Mouse (Mus musculus): ENCODE measurements around the gene Spopl. TPM values are rescaled to one million over a fixed set of nuclear protein-coding genes. Genes with fewer than 3 reads are reported as not detected.
"Not testable (repeated sequence)": the region's sequence is repeated elsewhere in the genome, so short reads cannot be mapped to it uniquely, and the experiment has no call there.

Spopl gene
- total and polyA plus RNA-seq, 3 experiments: 17.1 to 34.5 (median 30.6) TPM

- Histone ChIP-seq H3K27me3 (ENCODE audit: insufficient read depth, low read length) (no peaks in the 10 kb centered on the region), H3K4me1 (ENCODE audit: insufficient read depth, low read depth, low read length) (peaks cover 6% of the 10 kb centered on the region), H3K4me3 (ENCODE audit: low read depth, low read length) (no peak overlapping the region), H3K36me3 (replicated peaks) (peaks cover 17% of the 10 kb centered on the region), H3K9me3 (replicated peaks) (no peaks in the 10 kb centered on the region)
- TF ChIP-seq GATA2 (IDR thresholded peaks at IDR 0.05; ENCODE audit: borderline replicate concordance, low read depth, low read length): no peak
- DNase-seq (ENCODE audit: low spot score): no peak
- ATAC-seq (ENCODE audit: extremely low read depth, insufficient number of reproducible peaks, low FRiP score, poor library complexity, severe bottlenecking): no peak
Observed at GRCm38 (mm10) chr2:23547220-23547619, 24.7 kb downstream of the Spopl start.

- no peak for TF ChIP-seq TAL1 (conservative IDR thresholded peaks at IDR 0.05; ENCODE audit: low read depth, low read length)
- TF ChIP-seq GATA1 (IDR thresholded peaks at IDR 0.05; ENCODE audit: borderline replicate concordance, low read length): no peak
- TF ChIP-seq GATA2 (IDR thresholded peaks at IDR 0.05; ENCODE audit: borderline replicate concordance, low read depth, low read length): no peak
- no peak for TF ChIP-seq POLR2AphosphoS5 (IDR thresholded peaks at IDR 0.05; ENCODE audit: insufficient replicate concordance, low read depth, low read length)
- TF ChIP-seq CTCF (IDR thresholded peaks at IDR 0.05; ENCODE audit: low read depth, low read length): no peak
- no peak for DNase-seq (ENCODE audit: low spot score)
Observed at GRCm38 (mm10) chr2:23539967-23540366, 31.9 kb downstream of the Spopl start.

GRCm38 (mm10) chr2:23527717-23528116, 44.2 kb downstream of the Spopl start:
- H3K36me3 ChIP-seq (replicated peaks): peaks cover 39% of the 10 kb centered on the region
- not testable (repeated sequence) for ATAC-seq (ENCODE audit: extremely low read depth, insufficient number of reproducible peaks, low FRiP score, poor library complexity, severe bottlenecking); H3K4me3 ChIP-seq (ENCODE audit: low read depth, low read length); H3K4me1 ChIP-seq (ENCODE audit: insufficient read depth, low read depth, low read length); H3K9me3 ChIP-seq (replicated peaks); H3K27me3 ChIP-seq (ENCODE audit: insufficient read depth, low read length); DNase-seq (ENCODE audit: low spot score)

More at GRCm38 (mm10) chr2:23539967-23540366, 31.9 kb downstream of the Spopl start:
- H3K36me3 ChIP-seq (replicated peaks): peaks cover 19% of the 10 kb centered on the region
- ATAC-seq (ENCODE audit: extremely low read depth, insufficient number of reproducible peaks, low FRiP score, poor library complexity, severe bottlenecking): no peak
- 0 out of 2 replicates have a peak, but pooled peaks cover 2% of the 10 kb centered on the region for H3K4me1 ChIP-seq (ENCODE audit: insufficient read depth, low read depth, low read length)
- H3K9me3 ChIP-seq (replicated peaks): no peaks in the 10 kb centered on the region
- no peaks in the 10 kb centered on the region for H3K27me3 ChIP-seq (ENCODE audit: insufficient read depth, low read length)
- H3K4me3 ChIP-seq (ENCODE audit: low read depth, low read length): no peak overlapping the region

GRCm38 (mm10) chr2:23505141-23505540, 66.8 kb downstream of the Spopl start:
- DNase-seq (ENCODE audit: low spot score): no peak
- H3K27me3 ChIP-seq (ENCODE audit: insufficient read depth, low read length): no peaks in the 10 kb centered on the region
- no peak for ATAC-seq (ENCODE audit: extremely low read depth, insufficient number of reproducible peaks, low FRiP score, poor library complexity, severe bottlenecking)
- H3K4me3 ChIP-seq (ENCODE audit: low read depth, low read length): no peak overlapping the region
- H3K4me1 ChIP-seq (ENCODE audit: insufficient read depth, low read depth, low read length): no peaks in the 10 kb centered on the region
- TF ChIP-seq GATA1 (IDR thresholded peaks at IDR 0.05; ENCODE audit: borderline replicate concordance, low read length) (no peak), TAL1 (conservative IDR thresholded peaks at IDR 0.05; ENCODE audit: low read depth, low read length) (no peak), GATA2 (IDR thresholded peaks at IDR 0.05; ENCODE audit: borderline replicate concordance, low read depth, low read length) (no peak), CTCF (IDR thresholded peaks at IDR 0.05; ENCODE audit: low read depth, low read length) (no peak), POLR2AphosphoS5 (IDR thresholded peaks at IDR 0.05; ENCODE audit: insufficient replicate concordance, low read depth, low read length) (no peak)
- H3K36me3 ChIP-seq (replicated peaks): peaks cover 24% of the 10 kb centered on the region
- H3K9me3 ChIP-seq (replicated peaks): peaks cover 3% of the 10 kb centered on the region; the same call in 1 of the 2 replicates

- H3K36me3 ChIP-seq (replicated peaks): no peaks in the 10 kb centered on the region
- TF ChIP-seq GATA1 (IDR thresholded peaks at IDR 0.05; ENCODE audit: borderline replicate concordance, low read length) (no peak), CTCF (IDR thresholded peaks at IDR 0.05; ENCODE audit: low read depth, low read length) (no peak), GATA2 (IDR thresholded peaks at IDR 0.05; ENCODE audit: borderline replicate concordance, low read depth, low read length) (no peak), TAL1 (conservative IDR thresholded peaks at IDR 0.05; ENCODE audit: low read depth, low read length) (no peak), POLR2AphosphoS5 (IDR thresholded peaks at IDR 0.05; ENCODE audit: insufficient replicate concordance, low read depth, low read length) (no peak)
- DNase-seq (ENCODE audit: low spot score) (no peak), ATAC-seq (ENCODE audit: extremely low read depth, insufficient number of reproducible peaks, low FRiP score, poor library complexity, severe bottlenecking) (no peak)
- no peaks in the 10 kb centered on the region for H3K9me3 ChIP-seq (replicated peaks)
- H3K4me3 ChIP-seq (ENCODE audit: low read depth, low read length): no peak overlapping the region
- no peaks in the 10 kb centered on the region for H3K4me1 ChIP-seq (ENCODE audit: insufficient read depth, low read depth, low read length)
- peaks cover 12% of the 10 kb centered on the region for H3K27me3 ChIP-seq (ENCODE audit: insufficient read depth, low read length)
Observed at GRCm38 (mm10) chr2:23481715-23482114, 90.2 kb downstream of the Spopl start.

- H3K9me3 ChIP-seq (replicated peaks): no peaks in the 10 kb centered on the region
- TF ChIP-seq POLR2AphosphoS5 (IDR thresholded peaks at IDR 0.05; ENCODE audit: insufficient replicate concordance, low read depth, low read length) (no peak), CTCF (IDR thresholded peaks at IDR 0.05; ENCODE audit: low read depth, low read length) (no peak)
- peaks cover 4% of the 10 kb centered on the region; the same call in 1 of the 2 replicates for H3K27me3 ChIP-seq (ENCODE audit: insufficient read depth, low read length)
- H3K36me3 ChIP-seq (replicated peaks): no peaks in the 10 kb centered on the region
- no peaks in the 10 kb centered on the region for H3K4me1 ChIP-seq (ENCODE audit: insufficient read depth, low read depth, low read length)
- DNase-seq (ENCODE audit: low spot score): no peak
- no peak for ATAC-seq (ENCODE audit: extremely low read depth, insufficient number of reproducible peaks, low FRiP score, poor library complexity, severe bottlenecking)
- H3K4me3 ChIP-seq (ENCODE audit: low read depth, low read length): no peak overlapping the region
Observed at GRCm38 (mm10) chr2:23467471-23467870, 104.4 kb downstream of the Spopl start.

GRCm38 (mm10) chr2:23457452-23457851, 114.5 kb downstream of the Spopl start:
- Histone ChIP-seq H3K9me3 (replicated peaks) (no peaks in the 10 kb centered on the region), H3K27me3 (ENCODE audit: insufficient read depth, low read length) (no peaks in the 10 kb centered on the region; the same call in 1 of the 2 replicates), H3K4me3 (ENCODE audit: low read depth, low read length) (no peak overlapping the region), H3K36me3 (replicated peaks) (no peaks in the 10 kb centered on the region), H3K4me1 (ENCODE audit: insufficient read depth, low read depth, low read length) (no peaks in the 10 kb centered on the region)
- no peak for ATAC-seq (ENCODE audit: extremely low read depth, insufficient number of reproducible peaks, low FRiP score, poor library complexity, severe bottlenecking)
- TF ChIP-seq POLR2AphosphoS5 (IDR thresholded peaks at IDR 0.05; ENCODE audit: insufficient replicate concordance, low read depth, low read length) (no peak), CTCF (IDR thresholded peaks at IDR 0.05; ENCODE audit: low read depth, low read length) (no peak), GATA2 (IDR thresholded peaks at IDR 0.05; ENCODE audit: borderline replicate concordance, low read depth, low read length) (no peak), GATA1 (IDR thresholded peaks at IDR 0.05; ENCODE audit: borderline replicate concordance, low read length) (no peak), TAL1 (conservative IDR thresholded peaks at IDR 0.05; ENCODE audit: low read depth, low read length) (no peak)
- no peak for DNase-seq (ENCODE audit: low spot score)
